25 mouse cellular contexts compared by ENCODE assay signal in genomic region chr6:63931201-63931600, GRCm38 (mm10).
"Had no signal": no experiment of that assay in that cellular context is flagged by ENCODE, and none has a peak within 500 bp of the region (broad histone marks: within the 10 kb centered on the region; RNA-seq: fewer than 3 reads in every experiment).

No protein-coding gene starts in this region.

- H3K27ac ChIP-seq: kidney, embryonic 15.5 days; limb, embryonic 12.5 days; limb, embryonic 15.5 days; liver, embryonic 14.5 days; lung, embryonic 15.5 days; midbrain, embryonic 12.5 days; midbrain, embryonic 15.5 days; neural tube, embryonic 13.5 days; stomach, postnatal 0 days had no signal

- H3K36me3 ChIP-seq: kidney, embryonic 15.5 days; limb, embryonic 12.5 days; limb, embryonic 15.5 days; lung, embryonic 15.5 days; midbrain, embryonic 12.5 days; midbrain, embryonic 15.5 days; neural tube, embryonic 13.5 days had no signal

- H3K27me3 ChIP-seq: kidney, embryonic 15.5 days; limb, embryonic 12.5 days; limb, embryonic 15.5 days; lung, embryonic 15.5 days; megakaryocyte, embryonic 14.5 days; midbrain, embryonic 12.5 days; midbrain, embryonic 15.5 days; neural tube, embryonic 13.5 days had no signal

- H3K9me3 ChIP-seq: kidney, embryonic 15.5 days; limb, embryonic 12.5 days; limb, embryonic 15.5 days; lung, embryonic 15.5 days; midbrain, embryonic 12.5 days; midbrain, embryonic 15.5 days; neural tube, embryonic 13.5 days had no signal

- H3K9ac ChIP-seq: kidney, embryonic 15.5 days; limb, embryonic 12.5 days; limb, embryonic 15.5 days; liver, embryonic 14.5 days; liver, postnatal 0 days; lung, embryonic 15.5 days; midbrain, embryonic 12.5 days; midbrain, embryonic 15.5 days; neural tube, embryonic 13.5 days had no signal

- DNase-seq: kidney, adult 11 months; kidney, adult 8-10 months; kidney, postnatal 10 days; kidney, postnatal 36 days; left cerebral cortex, postnatal 4 days; liver, postnatal 0 days; lung, postnatal 36 days; right cerebral cortex, adult 18-20 months; right cerebral cortex, postnatal 14 days; right cerebral cortex, postnatal 4 days; thymus, adult 2 months; thymus, postnatal 14 days; thymus, postnatal 4 days had no signal

- H3K4me2 ChIP-seq: kidney, embryonic 15.5 days; limb, embryonic 12.5 days; limb, embryonic 15.5 days; liver, embryonic 11.5 days; lung, embryonic 15.5 days; midbrain, embryonic 12.5 days; midbrain, embryonic 15.5 days; neural tube, embryonic 13.5 days had no signal

- H3K4me1 ChIP-seq: kidney, embryonic 15.5 days; limb, embryonic 12.5 days; limb, embryonic 15.5 days; megakaryocyte, embryonic 14.5 days; midbrain, embryonic 12.5 days; midbrain, embryonic 15.5 days; neural tube, embryonic 13.5 days had no signal

- H3K4me3 ChIP-seq: kidney, embryonic 15.5 days; limb, embryonic 12.5 days; limb, embryonic 15.5 days; lung, embryonic 15.5 days; megakaryocyte, embryonic 14.5 days; midbrain, embryonic 12.5 days; midbrain, embryonic 15.5 days; myocyte; neural tube, embryonic 13.5 days had no signal

- ATAC-seq: liver, postnatal 0 days; midbrain, embryonic 15.5 days had no signal
